Mouse (Mus musculus) olfactory bulb, adult 2 months (tissue): ENCODE measurements around the gene Gm42417.

ENCODE experiments used
- CTCF ChIP-seq: fragments of 200-500 bp; IDR thresholded peaks from 2 replicates; pipeline ENCODE4 v1.5.1; 2012; ENCODE audit warnings: low read depth, mild to moderate bottlenecking, low read length, moderate library complexity; ENCODE audit not compliant: insufficient read depth
- POLR2A ChIP-seq: fragments of 200-500 bp; IDR thresholded peaks from 2 replicates; pipeline ENCODE4 v1.6.1; 2012; ENCODE audit warnings: mild to moderate bottlenecking, low read depth, low read length, moderate library complexity; ENCODE audit not compliant: insufficient read depth

DNA sequence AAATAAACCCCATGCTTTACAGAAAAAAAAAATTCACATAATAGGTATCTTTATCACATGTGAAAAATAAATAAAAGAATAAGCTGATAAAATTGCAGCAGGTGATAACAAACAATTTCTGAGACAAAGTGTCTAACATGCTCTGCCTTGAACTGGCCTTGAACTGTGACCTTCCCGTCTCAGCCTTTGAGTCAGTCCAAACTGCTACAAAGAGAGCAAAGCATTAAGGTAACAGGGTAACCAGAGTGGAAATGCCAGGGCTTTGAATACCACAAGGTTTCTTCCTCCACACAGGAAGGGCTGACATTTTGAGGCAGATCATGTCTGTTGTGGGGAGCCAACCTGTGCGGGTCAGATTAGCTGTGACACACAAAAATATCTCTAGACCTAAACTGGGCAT, 6.2 kb upstream of the Gm42417 start:
- TF ChIP-seq CTCF (no peak), POLR2A (no peak)
